Mouse (Mus musculus) brain, embryonic 14.5 days (tissue): ENCODE results near the gene Pglyrp1. TPM values are rescaled to one million over a fixed set of nuclear protein-coding genes. Genes with fewer than 3 reads are reported as not detected.

Experiments
- DNase-seq: peaks from one replicate; pipeline ENCODE4 v3.0.0-alpha.2; 2011; ENCODE audit warnings: low read depth
- CTCF ChIP-seq: fragments of 200-500 bp; IDR thresholded peaks from 2 replicates; pipeline ENCODE4 v1.5.1; 2012; ENCODE audit warnings: inconsistent platforms, mild to moderate bottlenecking, moderate library complexity, borderline replicate concordance; ENCODE audit not compliant: insufficient read depth, insufficient read length; ENCODE audit errors: extremely low read depth
- POLR2A ChIP-seq: fragments of 200-500 bp; IDR thresholded peaks from 2 replicates; pipeline ENCODE4 v1.6.1; 2012; ENCODE audit warnings: mild to moderate bottlenecking, inconsistent platforms, borderline replicate concordance; ENCODE audit not compliant: poor library complexity, insufficient read depth, insufficient read length, severe bottlenecking; ENCODE audit errors: extremely low read depth
- polyA plus RNA-seq: library from polyadenylated mRNA; depleted of rRNA; stranded (reverse); fragments of >200 nt; gene quantifications from 2 replicates; pipeline ENCODE4 v1.2.3, GENCODE M21; 2012

Pglyrp1 gene
- polyA plus RNA-seq, 1 experiment = 8.3 TPM

- no peak for TF ChIP-seq POLR2A
- no peak for TF ChIP-seq CTCF
- DNase-seq = no peak
Measured at GRCm38 (mm10) chr7:18890848-18891247, 19.7 kb downstream of the Pglyrp1 start.

GRCm38 (mm10) chr7:18891872-18892599, 20.9 kb downstream of the Pglyrp1 start:
- TF ChIP-seq POLR2A (peak; percentile 51; the same call in 1 of the 2 replicates), CTCF (peak; percentile 95)
- DNase-seq = peak; percentile 92

DNA sequence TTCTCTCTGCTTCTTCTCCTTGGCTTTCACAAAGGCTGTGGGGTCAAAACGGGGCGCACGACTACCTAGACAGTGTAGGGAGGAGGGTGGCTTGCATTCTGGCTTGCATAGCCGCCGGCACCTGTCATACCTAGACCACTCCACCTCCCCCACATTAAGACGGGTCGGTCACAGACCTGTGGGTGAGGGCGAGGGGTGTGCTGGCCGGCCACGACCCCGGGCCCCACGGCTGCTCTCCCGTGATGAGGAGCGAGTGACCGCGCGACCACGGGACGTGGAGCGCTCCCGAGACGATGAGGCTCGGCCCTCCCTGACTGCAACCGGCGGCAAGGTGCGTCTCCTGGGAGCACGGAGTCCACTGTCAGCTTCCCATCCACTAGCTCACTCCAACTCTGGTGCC, 21.9 kb downstream of the Pglyrp1 start:
- no peak for DNase-seq
- TF ChIP-seq POLR2A (no peak), CTCF (no peak)

DNA sequence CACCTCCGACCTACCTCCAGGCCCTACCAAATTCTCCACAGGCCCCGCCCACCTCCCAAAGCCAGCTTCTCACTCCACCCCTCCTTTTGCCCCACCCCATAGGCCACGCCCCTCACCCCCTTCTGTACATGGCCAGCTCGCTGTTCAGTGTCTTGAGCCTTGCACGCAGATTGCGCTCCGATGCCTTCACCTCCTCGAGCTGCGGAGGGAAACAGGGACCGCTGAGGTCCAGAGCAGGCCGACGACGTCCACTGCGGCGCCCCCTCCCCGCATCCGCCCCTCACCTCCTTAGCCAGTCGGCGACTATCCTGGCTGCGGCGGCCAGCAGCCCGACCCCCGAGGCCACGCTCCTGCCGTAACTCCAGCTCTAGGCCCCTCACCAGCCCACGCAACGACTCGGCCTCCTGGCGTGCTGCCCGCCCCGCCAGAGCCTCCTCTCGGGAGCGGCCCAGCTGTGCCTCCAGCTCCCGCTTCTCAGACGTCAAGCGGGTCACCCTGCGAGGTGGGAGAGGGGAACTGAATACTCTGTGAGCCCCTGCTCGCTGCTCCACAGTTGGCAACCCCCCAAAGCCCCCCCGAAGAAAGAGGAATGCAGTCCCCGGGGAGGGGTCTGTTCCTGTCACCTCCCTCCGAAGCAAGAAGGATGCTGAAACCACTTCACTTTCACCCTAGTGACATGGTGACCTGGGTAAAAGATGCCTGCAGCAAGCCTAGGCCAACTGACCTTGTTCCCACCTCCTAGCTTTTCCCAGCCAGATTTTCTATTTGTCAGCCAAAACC, 22.7 kb downstream of the Pglyrp1 start:
- no peak for TF ChIP-seq CTCF
- TF ChIP-seq POLR2A = no peak
- peak; percentile 69 for DNase-seq

DNA sequence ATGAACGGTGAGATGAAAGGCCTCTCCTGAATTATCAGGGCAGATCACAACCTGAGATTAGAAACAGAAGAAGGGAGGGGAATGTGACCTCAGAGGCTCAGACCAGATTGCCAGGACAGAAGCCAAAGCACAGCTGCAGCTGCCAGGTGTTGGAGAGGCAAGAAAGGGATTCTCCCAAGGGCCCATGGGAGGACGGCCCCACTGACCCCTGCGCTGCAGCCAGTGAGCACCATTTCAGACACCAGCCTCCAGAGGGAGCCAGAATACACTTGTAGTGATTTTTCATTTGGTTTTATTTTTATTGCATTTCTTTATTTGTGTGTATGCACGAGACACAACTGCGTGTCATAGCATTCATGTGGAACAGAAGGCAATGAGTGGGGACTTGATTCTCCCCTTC, 25.4 kb downstream of the Pglyrp1 start:
- TF ChIP-seq POLR2A = no peak
- peak; percentile 66 for TF ChIP-seq CTCF
- DNase-seq = peak; percentile 57

DNA sequence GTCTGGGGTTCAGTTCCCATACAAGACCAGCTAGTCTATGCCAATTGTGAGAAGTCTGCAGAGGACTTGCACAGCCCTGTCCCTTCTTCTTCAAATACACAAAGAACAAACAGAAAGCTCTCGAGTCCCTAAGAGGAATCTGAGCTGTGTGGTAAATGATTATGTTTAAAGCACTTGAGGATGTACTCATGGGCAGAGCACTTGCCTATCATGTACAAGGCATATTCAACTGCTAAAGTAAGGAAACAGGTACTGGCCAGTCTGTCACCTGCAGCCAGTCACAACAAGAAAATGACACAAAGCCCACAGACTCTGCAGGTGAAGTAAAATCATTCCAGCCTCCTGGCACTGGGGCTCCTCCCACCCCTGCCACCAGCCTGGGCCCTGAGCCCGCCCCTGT, 29.4 kb downstream of the Pglyrp1 start:
- TF ChIP-seq CTCF (no peak), POLR2A (no peak)
- no peak for DNase-seq

DNA sequence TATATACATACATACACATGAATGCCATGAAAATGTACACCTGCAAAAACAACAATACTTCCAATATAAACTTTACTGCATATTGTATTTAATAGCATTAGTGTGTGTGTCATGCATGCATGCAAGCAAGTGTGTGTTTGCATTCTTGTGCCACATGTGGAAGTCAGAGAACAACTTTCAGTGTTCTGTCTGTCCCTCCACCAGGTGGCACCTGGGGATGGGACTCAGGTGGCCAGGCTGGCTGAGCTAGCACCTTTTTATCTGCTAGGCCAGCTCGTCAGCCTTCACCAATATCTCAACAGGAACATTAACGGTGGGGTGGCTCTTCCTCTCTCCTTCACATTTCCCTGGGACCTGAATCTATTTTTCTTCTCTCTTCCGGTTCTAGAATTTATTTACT, 31.4 kb downstream of the Pglyrp1 start:
- TF ChIP-seq CTCF (peak; percentile 14; the same call in 1 of the 2 replicates), POLR2A (no peak)
- peak; percentile 20 for DNase-seq

DNA sequence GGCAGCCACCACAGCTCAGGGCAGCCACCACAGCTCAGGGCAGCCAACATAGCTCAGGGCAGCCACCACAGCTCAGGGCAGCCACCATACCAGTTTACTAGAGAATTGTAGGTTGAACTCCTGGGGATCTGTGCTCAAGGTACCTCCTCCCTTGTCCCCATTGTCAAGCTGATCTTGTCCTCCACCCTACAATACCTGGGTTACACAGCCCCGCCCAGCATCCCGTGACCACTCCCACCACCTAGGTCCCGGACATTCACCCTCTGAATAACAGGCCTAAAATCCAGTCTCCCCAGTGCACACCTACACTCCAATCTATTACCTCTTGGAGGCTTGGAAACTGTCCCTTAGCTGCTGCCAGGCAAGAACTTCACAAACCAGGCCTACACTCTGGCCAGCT, 33.8 kb downstream of the Pglyrp1 start:
- no peak for DNase-seq

DNA sequence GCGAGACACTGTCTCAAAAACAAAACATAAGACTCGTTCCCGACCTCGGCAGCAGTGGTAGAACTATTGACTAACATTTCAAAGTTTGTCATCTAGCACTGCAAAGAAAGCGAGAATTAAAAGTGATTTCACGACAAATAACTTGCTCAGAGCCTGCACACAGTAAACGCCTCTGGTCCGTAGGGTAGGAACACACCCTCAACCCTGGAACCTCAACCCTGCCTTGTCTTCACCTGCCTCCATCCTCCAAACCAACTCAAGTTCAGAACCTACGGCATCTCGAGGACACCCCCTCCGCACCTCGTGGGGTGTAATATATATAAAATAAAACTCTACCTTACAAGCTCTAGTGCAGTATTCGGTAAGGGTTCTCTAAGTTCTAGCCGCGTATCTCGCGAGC, 38.7 kb downstream of the Pglyrp1 start:
- TF ChIP-seq CTCF = no peak
- TF ChIP-seq POLR2A = no peak
- no peak for DNase-seq

More for the DNA sequence above, 33.8 kb downstream of the Pglyrp1 start:
- TF ChIP-seq POLR2A = no peak
- TF ChIP-seq CTCF = no peak

DNA sequence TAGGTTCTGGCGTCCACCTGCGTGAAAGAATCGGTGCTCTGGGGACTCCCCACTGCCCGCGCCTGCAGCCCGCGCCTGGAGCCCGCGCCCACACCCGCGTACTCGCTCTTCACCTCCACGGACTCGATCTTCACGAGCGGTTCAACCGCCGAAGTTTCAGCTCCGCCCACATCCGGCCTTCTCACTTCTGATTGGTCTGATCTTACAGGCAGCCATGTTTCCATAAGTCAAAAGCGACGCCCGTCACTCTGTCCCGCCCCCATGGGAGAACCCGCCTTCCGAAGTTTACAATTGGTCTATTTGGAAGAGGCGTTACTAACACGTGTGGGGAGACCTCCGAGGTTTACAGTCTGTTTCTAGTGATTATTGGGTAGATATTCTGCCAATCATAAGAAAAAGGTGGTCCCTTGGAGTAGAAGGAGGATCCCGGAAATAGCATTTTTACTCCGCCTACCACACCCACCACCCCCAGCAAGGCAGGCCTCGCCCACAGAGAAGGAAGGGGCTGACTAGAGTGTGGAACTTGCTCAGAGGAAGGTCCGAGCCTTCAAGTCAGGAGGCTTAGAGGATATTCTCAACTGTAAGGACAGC, 39.2 kb downstream of the Pglyrp1 start, which contains the start of gene Ccdc61:
Gene Ccdc61 (minus strand): TSS at position 175 of the 591 bp plus-strand sequence.
- DNase-seq = peak; percentile 100
- TF ChIP-seq CTCF = no peak
- TF ChIP-seq POLR2A = no peak

GRCm38 (mm10) chr7:18916254-18916653, 45.1 kb downstream of the Pglyrp1 start:
- no peak for TF ChIP-seq CTCF
- no peak for TF ChIP-seq POLR2A
- no peak for DNase-seq
